ENCODE assay signal across 8 mouse cellular contexts in the genomic region with DNA sequence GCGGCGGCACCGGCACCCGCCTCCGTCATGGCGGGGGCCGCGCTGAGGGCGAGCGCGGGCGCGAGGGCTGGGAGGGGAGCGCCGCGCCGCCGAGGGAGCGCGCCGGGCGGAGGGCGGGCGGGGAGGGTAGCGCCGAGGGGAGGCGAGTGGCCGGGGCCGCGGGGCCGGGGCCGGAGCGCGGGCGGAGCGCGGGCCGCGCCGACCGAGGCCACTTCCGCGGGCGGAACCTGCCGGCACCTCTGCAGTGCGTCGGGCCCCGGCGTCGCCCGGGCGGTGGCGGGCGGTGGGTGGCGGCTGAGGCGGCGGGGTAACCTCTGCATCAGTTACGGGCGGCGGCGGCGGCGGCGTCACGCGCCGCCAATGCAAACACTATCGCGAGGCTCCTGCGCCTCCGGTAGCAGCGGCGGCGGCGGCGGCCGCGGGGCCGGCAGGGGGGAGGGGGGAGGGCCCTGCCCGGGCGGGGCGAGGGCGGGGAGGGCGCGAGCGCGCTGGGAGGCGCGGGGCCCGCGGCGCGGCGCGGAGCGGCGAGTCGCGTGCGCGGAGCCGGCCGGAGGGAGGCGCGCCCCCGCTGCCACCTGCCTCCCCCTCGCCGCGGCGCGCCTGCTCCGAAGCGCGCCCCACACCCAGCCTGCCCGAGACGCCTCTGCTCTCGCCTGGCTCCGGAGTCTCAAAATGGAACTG. TPM values are rescaled to one million over a fixed set of nuclear protein-coding genes. Genes with fewer than 3 reads are reported as not detected.
DNase-seq lines count a peak whose midpoint lies in the region; ATAC-seq and TF ChIP-seq lines count a peak whose summit lies in the region.

Gene Tlk1, minus strand, starts transcription at position 358 of the 681 bp plus-strand sequence.

- no peaks in the 10 kb centered on the region for H3K9me3 ChIP-seq in G1E (replicated peaks)
- no peaks in the 10 kb centered on the region for H3K9me3 ChIP-seq in forebrain, embryonic 15.5 days

- under 1% methylated on average over 66 of the region's 118 CpGs for WGBS in forebrain, embryonic 15.5 days

- H3K4me1 ChIP-seq in G1E (ENCODE audit: insufficient read depth, low read depth, low read length): peaks cover 63% of the 10 kb centered on the region
- peaks cover 22% of the 10 kb centered on the region for H3K4me1 ChIP-seq in forebrain, embryonic 15.5 days

- H3K4me3 ChIP-seq in G1E (ENCODE audit: low read depth, low read length): peak within 1 kb of the TSS; percentile 89
- peak within 1 kb of the TSS; percentile 83 for H3K4me3 ChIP-seq in forebrain, embryonic 15.5 days

- H3K4me2 ChIP-seq in forebrain, embryonic 15.5 days (replicated peaks): peak within 1 kb of the TSS; percentile 62

- DNase-seq in G1E (ENCODE audit: low spot score): peak; percentile 93
- DNase-seq in cerebellum, adult 11 months: peak; percentile 68
- DNase-seq in heart, postnatal 4 days: peak; percentile 82
- peak; percentile 71 for DNase-seq in layer of hippocampus, adult 9-11 months
- DNase-seq in lung, postnatal 10 days: peak; percentile 82
- peak; percentile 84 for DNase-seq in ovary, postnatal 36 days (ENCODE audit: low spot score)
- DNase-seq in thymus, postnatal 25 days: peak; percentile 83

- peak within 1 kb of the TSS; percentile 95 for H3K9ac ChIP-seq in forebrain, embryonic 15.5 days (replicated peaks)

- ATAC-seq in G1E (ENCODE audit: extremely low read depth, insufficient number of reproducible peaks, low FRiP score, poor library complexity, severe bottlenecking): peak; percentile 11; the same call in 1 of the 2 replicates
- ATAC-seq in forebrain, embryonic 15.5 days (replicated peaks): peak; percentile 82

- peak within 1 kb of the TSS; percentile 100 for H3K27ac ChIP-seq in forebrain, embryonic 15.5 days (replicated peaks)

- no peak for TF ChIP-seq CTCF in G1E (IDR thresholded peaks at IDR 0.05; ENCODE audit: low read depth, low read length)

- H3K36me3 ChIP-seq in G1E (replicated peaks): peaks cover 2% of the 10 kb centered on the region
- H3K36me3 ChIP-seq in forebrain, embryonic 15.5 days: no peaks in the 10 kb centered on the region

- H3K27me3 ChIP-seq in G1E (ENCODE audit: insufficient read depth, low read length): no peaks in the 10 kb centered on the region
- no peaks in the 10 kb centered on the region for H3K27me3 ChIP-seq in forebrain, embryonic 15.5 days

RNA-seq across cellular contexts. Expression of gene Tlk1, which starts in this region (rescaled TPM):
- total RNA-seq in G1E (2014; fragmentation: Nextera tagmentation) (132 and 165 TPM in 2 replicates), G1E (2017) (84.9 and 96.2 TPM in 2 replicates)
- polyA plus RNA-seq in G1E (2012): 29.3 and 35.1 TPM in 2 replicates
- polyA plus RNA-seq in forebrain, embryonic 15.5 days (2015; fragmentation: Nextera tagmentation; extraction: Ambion mirVana): 25.3 and 29.3 TPM in 2 replicates
- 10 to 100 TPM; 59.7 to 60.1 TPM for total RNA-seq in heart, postnatal 4 days (2021)

Comparison
In these comparisons a context has a peak if more than half of its experiments do, and no peak if none do; other contexts are left out.
1. Peak in every context shown above with its lines: DNase-seq, ATAC-seq, H3K4me3 ChIP-seq and H3K27ac ChIP-seq.